ENCODE assay signal across 18 mouse cellular contexts in genomic region chr3:39705610-39706009, GRCm38 (mm10).
DNase-seq lines count a peak whose midpoint lies in the region; ATAC-seq and TF ChIP-seq lines count a peak whose summit lies in the region.
"Had no signal": no experiment of that assay in that cellular context is flagged by ENCODE, and none has a peak within 500 bp of the region (broad histone marks: within the 10 kb centered on the region; RNA-seq: fewer than 3 reads in every experiment).

No protein-coding gene starts in this region.

- in situ Hi-C loops in Patski (cut with MboI; ENCODE audit: low pct_unique_long_range_greater_than_20kb), result loop anchor here (5.0 kb wide), 1 partner anchor 823 kb away; no protein-coding TSS in a partner anchor

- H3K4me3 ChIP-seq in cerebellum, adult 2 months (replicated peaks; ENCODE audit: insufficient read depth, low read depth, low read length), result no peak overlapping the region
- H3K4me3 ChIP-seq: embryonic facial prominence, embryonic 13.5 days; liver, embryonic 15.5 days; neural tube, embryonic 15.5 days; stomach, embryonic 15.5 days had no signal

- no peak overlapping the region for H3K27ac ChIP-seq in cerebellum, adult 2 months (ENCODE audit: insufficient read depth, low read length)
- H3K27ac ChIP-seq: embryonic facial prominence, embryonic 13.5 days; liver, embryonic 15.5 days; neural tube, embryonic 15.5 days; stomach, embryonic 15.5 days had no signal

- peak; percentile 14; the same call in 1 of the 2 replicates for TF ChIP-seq CTCF in cerebellum, adult 2 months (IDR thresholded peaks at IDR 0.05; ENCODE audit: borderline replicate concordance, insufficient read depth, low read depth, low read length)
- peak; percentile 83 for TF ChIP-seq CTCF in Patski (IDR thresholded peaks at IDR 0.05)

- H3K4me1 ChIP-seq in cerebellum, adult 2 months (ENCODE audit: control insufficient read depth, insufficient read depth, low read length), result no peaks in the 10 kb centered on the region
- H3K4me1 ChIP-seq: embryonic facial prominence, embryonic 13.5 days; liver, embryonic 15.5 days; neural tube, embryonic 15.5 days; stomach, embryonic 15.5 days had no signal

- no peak for ATAC-seq in Patski

- 84% methylated on average over 1 of the region's 1 CpGs for WGBS in cerebellum, adult 2 months

- no peaks in the 10 kb centered on the region for H3K27me3 ChIP-seq in cerebellum, adult 2 months (ENCODE audit: control insufficient read depth, insufficient read depth, low read length)
- peaks cover 8% of the 10 kb centered on the region for H3K27me3 ChIP-seq in Patski
- H3K27me3 ChIP-seq: embryonic facial prominence, embryonic 13.5 days; liver, embryonic 15.5 days; neural tube, embryonic 15.5 days; stomach, embryonic 15.5 days had no signal

- TF ChIP-seq POLR2A in cerebellum, adult 2 months (IDR thresholded peaks at IDR 0.05; ENCODE audit: borderline replicate concordance, insufficient read depth, low read length), result no peak

- CTCF ChIA-PET in Patski (lab: Charles Lee), result interaction anchor here (1.1 kb wide), 1 partner anchor 372 kb away, joined by 3 read pairs; no protein-coding TSS in a partner anchor

- POLR2A ChIA-PET in Patski (lab: Charles Lee), result no interaction called here

- no peak for DNase-seq in cerebellum, adult 2 months
- no peak for DNase-seq in cerebellum, adult 11 months
- DNase-seq in kidney, postnatal 36 days, result peak; percentile 2 to 41
- no peak for DNase-seq in kidney, adult 11 months
- peak; percentile 43 for DNase-seq in 3T3-L1 (ENCODE audit: low read depth, low spot score)
- no peak for DNase-seq in Patski (ENCODE audit: low read depth, low spot score)
- DNase-seq in neural tube, embryonic 10.5 days (ENCODE audit: extremely low spot score, low spot score), result no peak
- DNase-seq in ovary, postnatal 14 days (ENCODE audit: low spot score), result no peak
- DNase-seq: adrenal gland, adult 2 months; cerebellum, adult 8-10 months; heart, adult 18-20 months; heart, postnatal 4 days; midbrain, embryonic 14.5 days; right cerebral cortex, postnatal 25 days had no signal

Comparison
In these comparisons a context has a peak if more than half of its experiments do, and no peak if none do; other contexts are left out.
1. DNase-seq: peak in kidney, postnatal 36 days (2 of 2) and 3T3-L1 (single experiment); none in cerebellum, adult 2 months (0 of 2), cerebellum, adult 11 months (single experiment), kidney, adult 11 months (single experiment), Patski (single experiment), neural tube, embryonic 10.5 days (single experiment) and ovary, postnatal 14 days (single experiment).